Mouse (Mus musculus): ENCODE measurements around the gene Erlin1.

Erlin1 gene

DNA sequence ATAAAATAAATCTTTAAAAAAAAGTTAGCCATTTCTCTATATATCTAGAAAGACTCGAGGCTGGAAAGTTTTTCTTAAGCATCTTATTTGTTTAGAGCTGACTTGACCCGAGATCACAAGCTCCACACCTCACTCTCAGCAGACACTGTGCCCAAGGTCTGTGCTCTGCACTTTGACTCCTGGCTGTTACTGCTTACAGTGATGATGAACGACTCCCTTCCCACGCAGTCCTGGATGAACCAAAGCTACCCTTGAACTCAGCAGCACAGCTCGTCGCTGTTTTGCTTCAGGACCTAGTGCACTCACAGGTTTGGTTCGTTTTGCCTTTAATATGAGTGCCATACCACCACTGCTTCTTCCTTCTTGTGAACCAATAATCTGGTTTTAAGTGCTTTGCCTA, 5.8 kb downstream of the Erlin1 start:
- no peak for DNase-seq (ENCODE audit: low spot score in 2 of 2)

DNA sequence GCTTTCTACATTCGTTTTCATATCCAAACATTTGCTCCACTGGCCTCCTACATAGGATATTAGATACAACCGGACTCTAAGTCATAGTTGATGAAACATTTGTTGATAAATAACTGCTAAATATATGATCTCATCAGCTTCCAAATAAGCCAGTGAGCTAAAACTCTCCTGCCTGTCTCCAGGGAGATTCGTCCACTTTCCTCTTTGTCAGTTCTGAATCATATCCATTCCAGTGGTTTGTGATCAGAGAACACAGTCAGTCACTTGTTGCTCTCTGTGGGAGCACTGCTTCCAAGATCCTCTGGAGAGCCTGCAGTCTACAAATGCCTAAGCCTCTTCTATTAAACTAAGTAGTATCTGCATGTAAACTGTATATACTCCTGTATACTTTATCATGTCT, 9.4 kb downstream of the Erlin1 start:
- DNase-seq (ENCODE audit: low spot score in 2 of 2) = no peak

DNA sequence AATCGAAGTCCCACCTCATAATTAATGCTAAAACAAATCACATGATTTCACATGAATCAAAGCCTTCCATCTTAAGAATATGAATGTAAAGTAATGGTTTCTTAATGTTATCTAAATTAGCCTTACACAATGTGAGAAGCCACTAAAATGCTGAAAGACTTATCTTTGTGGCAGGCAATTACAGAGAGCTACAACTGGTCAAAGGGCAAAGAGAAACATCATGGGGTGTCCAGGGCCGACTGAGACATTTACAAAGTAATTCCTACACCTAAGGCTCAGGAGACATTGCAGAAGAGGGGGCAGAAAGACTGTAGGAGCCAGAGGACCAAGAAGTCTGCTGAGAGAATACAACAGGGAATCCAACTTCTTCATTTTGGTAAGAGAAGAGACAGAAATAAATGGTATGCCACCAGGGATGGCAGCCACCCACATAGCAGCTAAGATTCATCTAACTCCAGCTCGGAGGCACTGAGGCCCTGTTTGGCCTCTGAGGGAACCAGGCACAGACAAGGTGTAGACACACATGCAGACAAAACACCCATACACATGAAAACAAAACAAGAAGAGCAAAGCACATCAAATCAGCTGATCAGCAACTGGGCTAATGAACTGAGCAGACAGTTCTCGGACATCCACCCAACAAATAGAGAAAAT, 14.3 kb downstream of the Erlin1 start:
- no peak for DNase-seq (ENCODE audit: low spot score in 2 of 2)

DNA sequence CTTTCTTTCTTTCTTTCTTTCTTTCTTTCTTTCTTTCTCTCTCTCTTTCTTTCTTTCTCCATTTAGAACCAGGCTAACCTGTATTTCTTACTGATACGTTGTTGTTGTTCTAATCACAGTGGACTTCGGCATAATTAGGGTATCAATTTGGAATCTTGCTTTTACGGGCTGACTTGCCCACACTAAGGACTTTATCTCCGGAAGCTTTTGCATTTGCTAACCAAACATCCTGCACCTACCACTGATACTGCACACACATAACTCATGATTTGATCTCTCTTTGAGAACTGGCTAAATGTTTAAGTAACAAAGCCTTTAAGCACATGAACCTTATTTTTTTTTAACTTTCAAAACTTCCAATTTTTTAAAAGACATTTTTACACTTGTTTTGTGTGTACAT, 19.2 kb downstream of the Erlin1 start:
- DNase-seq (ENCODE audit: low spot score in 2 of 2) = no peak

DNA sequence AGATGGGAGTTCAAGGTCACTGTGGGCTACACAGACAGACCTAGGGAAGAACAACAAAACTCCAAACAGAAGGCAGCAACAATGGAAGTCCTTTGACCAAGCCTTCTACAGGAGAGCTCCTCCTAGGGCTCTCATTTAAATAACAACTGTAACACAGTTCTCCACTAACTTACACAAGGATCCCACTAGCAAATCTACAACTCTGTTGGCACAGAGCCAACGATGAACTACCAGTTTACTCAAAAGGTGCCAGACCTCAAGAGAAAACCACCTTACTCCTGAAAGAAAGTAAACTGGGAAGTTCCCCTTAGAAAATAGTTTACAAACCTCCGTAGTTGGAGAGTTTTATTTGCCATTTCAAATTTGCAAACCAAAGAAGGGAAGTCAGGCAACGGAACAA, 20.3 kb downstream of the Erlin1 start:
- DNase-seq (ENCODE audit: low spot score in 2 of 2) = no peak

DNA sequence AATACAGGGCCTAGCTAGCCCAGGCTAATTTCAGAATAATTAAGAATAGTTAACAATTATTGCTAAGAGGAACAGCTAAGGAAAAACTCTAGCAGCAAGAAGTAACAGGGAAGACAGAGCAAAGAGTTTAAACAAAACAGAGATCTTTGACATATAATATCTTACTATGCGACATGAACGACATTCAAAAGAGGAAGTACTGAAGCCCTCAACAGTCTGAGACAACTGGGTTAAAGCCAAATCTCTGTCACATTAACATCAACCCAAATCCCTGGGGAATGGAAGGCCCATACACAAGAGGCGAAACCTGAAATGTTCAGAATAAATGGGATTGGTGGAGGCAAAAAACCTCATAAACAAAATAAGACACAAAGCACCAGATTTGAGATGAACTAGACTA, 23.7 kb downstream of the Erlin1 start:
- no peak for DNase-seq (ENCODE audit: low spot score in 2 of 2)

DNA sequence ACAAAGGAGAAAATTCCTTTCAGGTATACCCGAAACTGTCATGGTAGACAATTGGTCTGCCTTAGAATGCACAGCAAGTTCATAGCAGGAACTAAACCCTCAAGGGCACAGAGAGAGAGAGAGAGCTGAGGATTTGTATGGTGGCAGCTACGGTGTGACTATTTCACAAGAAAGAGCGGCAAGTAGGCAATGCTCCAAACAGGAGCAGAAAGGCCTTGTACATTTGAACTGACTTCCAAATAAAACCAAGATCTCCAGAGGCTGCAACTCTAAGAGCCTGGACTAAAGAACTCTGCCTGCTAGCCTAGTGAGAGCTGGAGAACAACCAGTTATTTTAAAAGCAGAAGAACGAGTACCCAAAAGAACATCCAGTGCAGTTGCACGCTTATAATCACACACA, 27.5 kb downstream of the Erlin1 start:
- DNase-seq (ENCODE audit: low spot score in 2 of 2) = no peak

DNA sequence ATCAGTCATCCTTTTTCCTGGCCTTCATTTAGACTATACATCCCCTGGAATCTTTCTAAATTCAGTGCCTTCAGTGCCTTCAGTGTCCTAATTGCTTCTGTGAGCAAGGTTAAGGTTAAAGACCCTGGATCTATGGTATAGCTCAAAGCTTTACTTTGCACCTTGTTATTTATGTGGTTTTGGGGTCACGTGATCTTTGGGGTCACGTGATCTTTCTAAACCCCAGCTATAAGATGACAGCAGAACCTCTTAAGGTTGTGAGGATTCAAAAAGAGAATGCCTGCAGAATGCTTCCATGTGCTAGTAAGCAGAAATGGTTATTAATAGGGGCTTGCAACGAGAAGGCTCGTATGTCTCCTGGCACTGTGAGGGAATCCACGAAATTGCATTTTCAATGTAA, 36.2 kb downstream of the Erlin1 start:
- DNase-seq (ENCODE audit: low spot score in 2 of 2) = no peak

DNA sequence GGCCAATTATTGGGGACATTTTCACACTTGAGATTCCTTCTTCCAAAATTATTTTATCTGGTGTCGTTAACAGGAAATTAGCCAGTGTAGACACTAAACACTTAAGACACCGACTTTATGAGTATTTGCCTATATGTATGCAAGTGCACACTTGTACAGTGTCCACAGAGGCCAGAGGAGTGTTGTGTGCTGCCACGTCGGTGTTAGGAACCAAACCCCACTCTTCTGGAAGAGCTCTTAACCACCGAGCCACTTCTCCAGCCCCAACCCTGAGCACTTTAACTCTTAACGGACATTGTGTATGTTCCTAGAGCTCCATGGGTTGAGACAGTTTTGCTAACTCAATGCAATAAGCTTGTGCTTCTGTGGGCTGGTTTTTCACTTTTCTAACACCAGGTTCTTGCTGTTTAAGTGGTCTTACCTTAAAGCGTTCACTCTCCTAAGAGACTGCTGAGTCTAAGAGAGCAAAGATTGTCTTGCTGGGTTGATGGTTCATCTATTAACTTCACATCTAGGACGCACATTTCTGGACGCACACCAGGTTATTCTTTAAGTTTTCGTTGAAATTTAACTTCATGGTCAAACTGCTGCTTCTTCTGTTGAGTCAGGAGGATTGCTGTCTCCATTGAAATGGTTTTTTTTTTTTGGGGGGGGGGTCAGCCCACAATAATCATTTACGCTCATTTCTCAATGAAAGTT, 37.4 kb downstream of the Erlin1 start:
- DNase-seq (ENCODE audit: low spot score in 2 of 2) = no peak

DNA sequence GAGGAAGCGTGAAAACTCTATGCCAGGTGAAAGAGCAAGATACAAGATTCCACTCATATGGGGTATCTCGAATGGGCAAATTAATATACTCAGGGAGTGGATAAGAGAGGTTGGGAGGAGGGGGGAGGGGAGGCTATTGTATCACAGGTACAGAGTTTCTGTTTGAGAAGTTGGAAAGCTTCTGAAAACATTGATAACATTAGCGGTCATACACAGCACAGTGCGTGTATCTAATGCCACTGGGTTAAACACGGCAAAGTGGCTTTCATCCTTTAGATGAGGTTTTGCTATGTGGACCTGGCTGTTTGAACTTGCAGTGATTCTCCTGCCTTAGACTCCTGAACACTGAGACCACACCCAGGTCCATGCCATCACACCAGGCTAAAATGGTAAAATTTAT, 39.6 kb downstream of the Erlin1 start:
- no peak for DNase-seq (ENCODE audit: low spot score in 2 of 2)

DNA sequence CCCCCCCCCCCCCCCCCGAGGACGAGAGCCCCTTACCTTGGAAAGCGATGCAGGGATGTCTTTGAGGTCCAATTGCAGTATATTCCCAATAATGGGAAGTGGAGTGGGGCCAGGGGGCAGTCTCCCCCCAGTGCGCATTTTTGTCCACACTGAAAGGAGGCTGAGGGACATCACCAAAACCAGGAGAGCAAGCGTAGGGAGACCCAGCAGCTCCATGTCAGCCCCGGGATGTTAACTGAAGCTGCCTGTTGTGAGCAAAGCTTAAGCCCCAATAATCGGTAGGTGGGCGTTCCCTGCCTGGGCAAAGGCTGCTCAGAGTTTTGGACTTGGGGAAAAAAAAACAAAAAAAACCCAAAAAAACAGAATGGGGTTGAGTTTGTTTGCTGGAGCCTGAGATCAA, 40.6 kb downstream of the Erlin1 start, which contains the start of gene Cyp2c23:
Gene Cyp2c23, minus strand, starts transcription at position 237 of the 400 bp plus-strand sequence.
- no peak for DNase-seq (ENCODE audit: low spot score in 2 of 2)

DNA sequence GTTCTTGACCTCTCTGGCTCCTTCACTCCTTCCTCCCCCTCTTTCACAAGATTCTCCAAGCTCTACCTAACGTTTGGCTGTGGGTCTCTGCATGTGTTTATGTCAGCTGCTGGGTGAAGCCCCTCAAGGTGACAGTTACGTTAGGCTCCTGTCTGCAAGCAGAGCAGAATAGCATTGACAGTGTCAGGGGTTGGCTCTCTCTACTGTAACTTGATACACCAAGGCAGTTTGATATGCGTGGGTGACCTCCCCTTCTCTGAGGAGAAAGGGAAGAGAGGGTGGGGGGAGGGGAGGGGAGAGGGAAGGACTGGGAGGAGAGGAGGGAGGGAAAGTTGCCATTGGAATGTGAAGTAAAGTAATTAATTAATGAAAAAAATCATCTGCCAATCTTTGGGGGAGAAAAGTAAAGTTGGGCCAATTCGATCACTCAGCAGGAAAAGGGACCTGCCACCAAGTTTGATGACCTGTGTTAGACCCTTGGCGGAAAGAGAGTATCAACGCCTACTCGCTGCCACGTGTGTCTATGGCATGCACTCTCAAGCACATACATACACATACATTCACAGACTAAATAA, 42.5 kb downstream of the Erlin1 start:
- DNase-seq (ENCODE audit: low spot score in 2 of 2) = no peak

DNA sequence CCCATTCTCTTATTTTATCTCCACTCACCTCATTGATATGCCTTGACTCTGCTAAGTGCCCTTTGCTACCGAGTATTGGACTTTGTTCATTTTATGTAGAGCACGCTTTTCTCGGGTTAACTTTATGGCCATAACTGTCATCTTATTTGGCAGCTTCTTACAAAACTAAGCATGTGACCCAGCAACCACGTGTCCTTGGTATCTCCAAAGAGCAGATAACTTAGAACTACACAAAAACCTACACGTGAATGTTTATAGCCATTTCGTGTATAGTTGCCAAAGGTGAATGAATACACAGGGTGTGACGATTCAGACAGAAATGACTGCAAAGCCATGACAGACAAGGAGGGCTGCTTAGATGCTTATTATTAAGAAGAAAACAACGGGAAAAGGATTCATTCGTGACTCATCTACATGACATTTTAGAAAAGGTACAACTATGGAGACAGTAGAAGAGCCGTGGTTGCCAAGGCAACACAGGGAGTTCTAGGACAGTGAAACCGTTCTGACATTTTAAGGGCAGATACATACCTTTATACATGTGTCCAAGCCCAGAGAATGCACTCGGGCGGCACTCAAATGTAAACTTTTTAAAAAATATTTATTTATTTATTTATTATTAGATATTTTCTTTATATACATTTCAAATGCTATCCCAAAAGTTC, 44.5 kb downstream of the Erlin1 start:
- DNase-seq (ENCODE audit: low spot score in 2 of 2) = no peak

DNA sequence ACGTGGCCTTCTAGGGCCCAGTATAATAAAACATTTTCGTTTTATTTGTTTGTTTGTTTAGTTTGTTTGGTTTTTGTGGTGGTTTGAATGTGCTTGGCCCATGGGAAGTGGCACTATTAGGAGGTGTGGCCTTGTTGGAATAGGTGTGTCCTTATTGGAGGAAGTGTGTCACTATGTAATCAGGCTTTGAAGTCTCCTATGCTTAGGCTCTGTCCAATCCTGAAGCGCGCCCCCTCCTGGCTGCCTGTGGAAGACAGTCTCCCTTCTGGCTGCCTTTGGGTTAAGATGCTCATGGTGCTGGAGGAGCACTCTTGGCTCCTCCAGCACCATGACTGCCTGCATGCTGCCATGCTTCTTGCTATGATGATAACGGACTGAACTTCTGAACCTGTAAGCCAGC, 46.5 kb downstream of the Erlin1 start:
- no peak for DNase-seq (ENCODE audit: low spot score in 2 of 2)

DNA sequence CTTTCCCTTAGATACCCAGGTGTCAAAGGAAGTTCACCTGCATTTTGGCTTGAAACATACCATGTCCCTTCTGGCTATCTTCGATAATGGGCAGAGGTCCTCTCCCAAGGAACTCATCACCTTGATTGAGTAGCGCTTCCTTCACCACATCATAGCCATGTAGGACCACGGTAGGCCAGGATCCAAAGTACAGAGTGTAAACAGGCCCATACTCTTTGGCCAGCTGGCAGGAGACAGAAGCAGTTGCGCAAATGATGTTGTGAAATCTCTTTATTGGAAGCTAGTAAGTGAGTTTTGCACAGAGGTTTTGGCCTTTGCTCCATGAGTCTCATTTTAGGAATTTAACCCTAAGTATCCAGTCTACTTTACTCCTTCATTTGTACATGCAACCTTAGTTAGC, 48.1 kb downstream of the Erlin1 start:
- no peak for DNase-seq (ENCODE audit: low spot score in 2 of 2)

DNA sequence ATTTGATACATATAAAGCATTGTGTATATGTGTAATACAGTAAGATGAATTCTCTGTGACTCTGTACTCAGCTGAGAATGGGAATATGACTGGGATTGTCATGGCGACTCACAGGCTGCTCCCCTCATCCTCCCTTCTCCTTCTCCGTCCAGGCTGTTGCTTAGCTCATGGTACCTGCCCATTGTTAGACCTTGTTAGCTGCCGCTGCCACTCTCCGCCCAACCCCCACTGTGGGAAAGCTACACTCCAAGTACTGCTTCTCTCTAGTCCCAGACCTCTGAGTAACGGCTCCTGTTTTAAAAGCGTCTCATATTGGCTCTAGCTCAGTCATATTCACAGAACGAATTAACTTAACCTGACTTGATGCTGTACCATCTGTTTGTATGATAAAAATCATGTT, 49.8 kb downstream of the Erlin1 start:
- no peak for DNase-seq (ENCODE audit: low spot score in 2 of 2)

DNA sequence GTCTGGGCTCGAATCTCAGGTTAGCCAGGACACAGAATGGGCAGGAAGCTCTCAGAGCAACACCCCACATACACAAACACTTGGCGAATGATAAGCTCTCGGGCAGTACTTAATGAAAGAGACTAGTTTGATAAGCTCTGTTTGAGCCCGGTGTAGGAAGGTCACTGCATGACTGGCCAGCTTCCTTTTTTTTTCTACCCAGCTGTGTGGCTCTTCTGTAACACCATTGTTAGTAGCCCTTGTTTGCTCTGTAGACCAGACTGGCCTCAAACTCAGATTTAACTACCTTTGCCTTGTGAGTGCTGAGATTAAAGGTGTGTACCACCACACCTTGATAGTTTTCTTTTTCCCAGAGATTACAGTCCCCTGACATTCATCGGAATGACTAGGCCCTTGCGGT, 55.7 kb downstream of the Erlin1 start:
- no peak for DNase-seq (ENCODE audit: low spot score in 2 of 2)

DNA sequence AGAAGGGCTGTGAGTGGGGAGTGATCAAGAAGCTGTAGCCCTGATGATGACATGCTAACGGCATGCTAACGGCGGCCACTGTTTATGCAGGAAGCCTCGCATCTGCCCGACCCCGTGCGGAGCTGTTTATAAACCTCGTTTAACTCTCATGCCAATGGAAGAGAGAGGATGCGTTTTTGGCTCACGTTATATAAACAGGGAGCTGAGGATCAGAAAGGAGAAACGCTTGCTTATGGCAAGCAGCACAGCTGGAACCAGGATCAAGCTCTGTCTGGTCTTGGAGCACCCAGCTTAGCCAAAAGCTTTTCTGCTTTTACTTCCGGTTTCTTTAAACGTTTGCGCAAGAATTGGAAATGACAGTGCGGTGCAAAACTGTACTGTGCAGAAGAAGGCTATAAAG, 60.8 kb downstream of the Erlin1 start:
- no peak for DNase-seq (ENCODE audit: low spot score in 2 of 2)

DNA sequence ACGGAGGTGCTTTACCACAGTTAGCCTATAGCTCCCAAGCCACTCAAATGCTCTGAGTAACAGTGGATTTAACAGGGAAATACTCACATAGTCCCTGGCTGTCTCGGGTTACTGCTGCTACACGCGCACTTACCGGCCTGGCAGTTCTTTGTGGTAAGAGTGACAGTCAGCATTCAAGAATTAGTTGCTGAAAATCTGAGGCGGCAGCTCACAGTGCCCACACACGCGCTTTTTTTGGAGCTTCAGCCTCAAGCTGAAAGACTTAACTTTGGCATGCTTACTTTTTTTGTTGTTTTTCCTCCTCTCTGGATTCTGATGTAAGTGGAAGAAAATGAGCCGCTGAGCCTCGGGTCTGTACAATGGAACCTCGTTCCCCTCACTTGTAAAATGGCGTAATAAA, 62.4 kb downstream of the Erlin1 start:
- no peak for DNase-seq (ENCODE audit: low spot score in 2 of 2)

DNA sequence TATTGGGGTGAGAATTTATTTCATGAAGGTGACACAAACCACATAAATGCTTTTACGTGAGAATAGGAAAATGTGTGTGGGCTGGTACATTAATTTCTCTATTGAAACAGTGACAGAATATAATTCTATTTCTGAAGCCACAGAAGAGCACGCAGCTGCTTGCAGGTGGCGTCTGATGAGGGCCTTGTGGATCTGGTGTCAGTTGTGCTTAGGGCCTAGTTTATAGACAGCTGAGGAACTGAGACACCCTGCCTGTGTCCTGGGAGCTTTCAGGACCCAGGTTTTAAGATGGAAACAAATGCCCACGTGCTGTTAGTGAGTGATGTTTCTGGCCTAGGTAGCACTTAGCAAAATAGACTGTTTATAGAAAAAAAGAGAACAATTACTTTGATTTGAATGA, 64.6 kb downstream of the Erlin1 start:
- no peak for DNase-seq (ENCODE audit: low spot score in 2 of 2)

DNA sequence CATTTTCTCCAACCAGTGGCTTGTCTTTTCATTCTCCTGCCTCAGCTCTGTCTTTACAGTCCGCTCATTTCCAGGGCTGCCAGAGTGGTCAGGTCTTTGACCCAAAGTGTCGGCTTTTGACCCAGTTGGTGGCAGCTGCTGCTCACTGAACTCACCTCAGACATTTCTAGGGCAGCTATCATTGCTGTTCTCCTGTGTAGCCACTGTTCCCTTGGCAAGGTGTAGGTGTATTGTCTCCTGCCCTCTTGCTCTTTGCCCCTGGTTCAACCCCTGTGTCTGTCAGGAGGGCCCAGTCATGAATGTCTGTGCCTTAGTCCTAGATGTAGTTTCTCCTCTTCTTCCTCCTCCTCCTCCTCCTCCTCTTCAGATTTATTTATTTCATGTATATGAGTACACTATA, 65.3 kb downstream of the Erlin1 start:
- no peak for DNase-seq (ENCODE audit: low spot score in 2 of 2)

DNA sequence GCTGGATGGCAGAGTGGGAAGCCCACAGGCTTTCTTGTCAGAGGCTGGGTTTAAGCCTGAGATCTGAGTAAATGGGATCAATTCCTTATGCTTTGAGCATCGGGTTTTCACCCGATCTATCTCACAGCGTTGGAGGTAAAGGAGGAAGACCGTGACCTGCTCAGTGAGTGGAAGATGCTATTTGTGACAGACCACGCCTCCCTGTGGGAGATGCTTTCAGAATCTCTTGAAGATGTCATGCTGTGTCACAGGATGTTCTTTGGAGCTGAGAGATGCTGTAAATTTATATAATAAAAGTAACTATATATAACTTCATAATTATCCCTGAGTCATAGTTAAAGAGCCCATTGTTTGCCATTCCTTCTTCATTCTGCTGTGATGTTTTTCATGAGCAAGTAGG, 68.9 kb downstream of the Erlin1 start:
- DNase-seq (ENCODE audit: low spot score in 2 of 2) = no peak

DNA sequence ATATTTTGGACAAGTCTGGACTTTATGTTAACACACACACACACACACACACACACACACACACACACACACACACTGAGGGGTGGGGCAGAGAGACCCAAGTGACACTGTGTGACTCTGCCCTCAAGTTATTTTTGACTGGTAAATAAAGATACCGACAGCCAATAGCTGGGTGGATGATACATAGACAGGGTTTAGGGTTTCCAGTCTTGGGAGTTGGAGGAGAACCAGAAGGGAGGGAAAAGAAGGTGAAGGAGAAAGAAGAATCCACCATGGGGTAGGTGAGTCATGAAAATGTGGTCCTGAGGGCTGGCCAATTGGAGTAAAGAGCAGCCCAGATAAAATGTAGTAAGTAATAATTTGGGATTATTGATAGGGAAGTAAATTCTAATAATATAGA, 69.5 kb downstream of the Erlin1 start:
- no peak for DNase-seq (ENCODE audit: low spot score in 2 of 2)
